Mouse (Mus musculus) midbrain, embryonic 15.5 days (tissue): ENCODE data around the gene Foxj3. TPM values are rescaled to one million over a fixed set of nuclear protein-coding genes. Genes with fewer than 3 reads are reported as not detected.

ENCODE experiments used
- ATAC-seq: fragments of 200-750 bp; cut with Nextera tagmentation; replicated peaks from 2 replicates; pipeline ENCODE4 v1.8.0; 2017; ENCODE audit warnings: moderate TSS enrichment
- H3K27ac ChIP-seq: fragments of 300-500 bp; sonication (generic); 2 replicates; pipeline ENCODE4 v1.5.1; 2015; ENCODE audit warnings: mild to moderate bottlenecking, inconsistent platforms
- H3K27me3 ChIP-seq: fragments of 300-500 bp; sonication (generic); replicated peaks from 2 replicates; pipeline ENCODE4 v1.6.1; 2015; ENCODE audit warnings: inconsistent platforms
- H3K36me3 ChIP-seq: fragments of 300-500 bp; sonication (generic); replicated peaks from 2 replicates; pipeline ENCODE4 v1.6.1; 2015; ENCODE audit warnings: inconsistent platforms
- H3K4me1 ChIP-seq: fragments of 300-500 bp; sonication (generic); 2 replicates; pipeline ENCODE4 v1.6.1; 2015; ENCODE audit warnings: inconsistent platforms
- H3K4me2 ChIP-seq: fragments of 300-500 bp; sonication (generic); 2 replicates; pipeline ENCODE4 v1.6.1; 2015; ENCODE audit warnings: inconsistent platforms, mild to moderate bottlenecking, moderate library complexity
- H3K4me3 ChIP-seq: fragments of 300-500 bp; sonication (generic); 2 replicates; pipeline ENCODE4 v1.5.1; 2015; ENCODE audit warnings: mild to moderate bottlenecking, inconsistent platforms
- H3K9ac ChIP-seq: fragments of 300-500 bp; sonication (generic); 2 replicates; pipeline ENCODE4 v1.6.1; 2015; ENCODE audit warnings: mild to moderate bottlenecking, inconsistent platforms
- H3K9me3 ChIP-seq: fragments of 300-500 bp; sonication (generic); 2 replicates; pipeline ENCODE4 v1.6.1; 2016; ENCODE audit warnings: inconsistent platforms
- WGBS: fragments of 180-500 bp; shearing (Covaris S2); methylation state at CpG from one replicate; pipeline ENCODE4 v1.1.7; 2015; ENCODE audit warnings: mixed read lengths; 5-methylcytosine and 5-hydroxymethylcytosine counted together
- polyA plus RNA-seq: library from polyadenylated mRNA; unstranded; fragments of >200 nt; fragmentation: Nextera tagmentation; extraction: Ambion mirVana; gene quantifications from 2 replicates; pipeline ENCODE4 v1.2.1, GENCODE M21; 2015

Foxj3 gene
- polyA plus RNA-seq, 1 experiment from 2014 or later: 38.2 TPM

DNA sequence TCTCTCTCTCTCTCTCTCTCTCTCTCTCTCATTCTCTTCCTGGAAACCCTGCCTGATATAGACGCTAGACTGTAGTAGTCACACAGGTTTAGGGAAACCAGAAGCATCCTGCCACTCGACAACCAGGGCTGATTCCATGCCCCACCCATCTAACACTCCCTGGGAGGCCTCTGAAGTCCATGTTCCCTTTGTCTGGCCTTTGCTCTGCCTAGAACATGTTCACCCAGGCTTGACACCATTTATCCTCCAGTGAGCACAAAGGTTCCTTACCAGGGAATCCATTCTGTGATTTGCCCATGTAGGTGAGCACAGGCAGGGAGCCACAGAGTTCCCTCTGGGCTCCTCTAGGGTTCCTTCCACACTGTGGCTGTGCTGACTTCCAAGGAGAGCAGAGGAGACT, 121.4 kb downstream of the Foxj3 start:
- Histone ChIP-seq H3K4me2 (no peak overlapping the region), H3K27me3 (no peaks in the 10 kb centered on the region), H3K4me1 (no peaks in the 10 kb centered on the region), H3K4me3 (no peak overlapping the region), H3K27ac (no peak overlapping the region), H3K9ac (no peak overlapping the region), H3K36me3 (no peaks in the 10 kb centered on the region), H3K9me3 (peaks cover 4% of the 10 kb centered on the region; the same call in 1 of the 2 replicates)
- 77% methylated on average over 2 of the region's 2 CpGs for WGBS
- ATAC-seq: no peak

DNA sequence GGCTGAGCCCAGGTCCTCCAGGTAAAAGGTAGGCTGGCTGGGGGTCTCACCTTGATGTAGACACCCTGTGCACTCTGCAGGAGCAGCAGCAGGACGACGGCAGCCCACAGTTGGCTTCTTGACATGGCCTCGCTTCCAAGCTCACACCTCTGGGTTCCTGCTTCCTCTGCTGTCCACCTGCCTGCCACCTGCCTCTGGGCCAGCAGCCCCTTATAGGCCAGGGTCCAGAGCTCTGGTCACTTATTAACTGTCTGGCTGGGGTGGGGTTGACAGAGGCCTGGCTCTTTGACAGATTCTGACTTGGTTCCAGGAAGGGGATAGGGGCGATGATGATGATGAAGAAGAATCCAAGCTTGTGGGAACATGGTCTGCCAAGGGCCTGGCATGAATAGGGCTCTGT, 121.9 kb downstream of the Foxj3 start, which contains the start of gene Guca2b:
Gene Guca2b, minus strand, starts transcription at position 224 of the 400 bp plus-strand sequence.
- ATAC-seq: no peak
- WGBS: 86% methylated on average over 4 of the region's 4 CpGs
- no peaks in the 10 kb centered on the region for H3K27me3 ChIP-seq
- H3K4me3 ChIP-seq: no peak within 1 kb of the TSS
- H3K9me3 ChIP-seq: no peaks in the 10 kb centered on the region
- H3K4me1 ChIP-seq: no peaks in the 10 kb centered on the region
- no peak within 1 kb of the TSS for H3K4me2 ChIP-seq
- no peak within 1 kb of the TSS for H3K9ac ChIP-seq
- no peaks in the 10 kb centered on the region for H3K36me3 ChIP-seq
- no peak within 1 kb of the TSS for H3K27ac ChIP-seq

DNA sequence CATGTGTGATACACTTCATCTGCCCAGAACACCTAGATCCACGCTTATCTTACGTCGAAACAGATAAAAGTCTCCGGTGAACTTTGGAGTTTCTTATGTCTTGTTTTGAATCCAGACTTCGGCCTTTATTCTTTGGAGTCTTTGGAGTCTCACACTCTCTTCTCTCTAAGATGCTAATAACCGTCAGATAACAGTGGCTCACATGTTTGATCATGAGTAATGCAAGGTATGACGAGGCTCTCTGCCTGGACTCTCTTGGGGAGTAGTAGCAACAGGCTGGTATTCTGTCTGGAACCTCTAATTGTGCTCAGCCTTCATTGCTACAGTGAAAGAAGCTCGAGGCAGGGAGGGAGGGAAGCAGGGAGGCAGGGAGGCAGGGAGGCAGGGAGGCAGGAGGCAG, 123.2 kb downstream of the Foxj3 start:
- no peak for ATAC-seq
- no peaks in the 10 kb centered on the region for H3K9me3 ChIP-seq
- no peak overlapping the region for H3K4me3 ChIP-seq
- H3K27me3 ChIP-seq: no peaks in the 10 kb centered on the region
- H3K9ac ChIP-seq: no peak overlapping the region
- no peak overlapping the region for H3K4me2 ChIP-seq
- no peaks in the 10 kb centered on the region for H3K36me3 ChIP-seq
- no peak overlapping the region for H3K27ac ChIP-seq
- no peaks in the 10 kb centered on the region for H3K4me1 ChIP-seq
- WGBS: 81% methylated on average over 8 of the region's 8 CpGs

DNA sequence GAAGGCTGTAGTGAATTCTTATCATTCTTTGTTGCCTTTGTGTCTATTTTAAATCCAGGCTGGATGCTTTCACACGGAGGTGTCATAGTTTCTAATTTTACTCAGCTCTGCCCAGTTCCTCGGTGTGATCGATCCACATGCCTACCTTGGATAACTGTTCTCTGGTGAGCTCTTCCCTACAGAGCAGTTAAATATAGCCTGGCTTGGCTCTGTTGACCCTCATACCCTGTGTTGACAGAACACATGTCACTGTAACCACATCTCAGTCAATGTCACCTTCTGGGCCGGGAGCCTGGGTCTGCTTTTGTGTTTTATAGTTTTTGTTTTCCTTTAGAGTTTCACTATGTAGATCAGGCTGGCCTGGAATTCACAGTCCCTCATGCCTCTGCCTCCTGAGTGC, 125.3 kb downstream of the Foxj3 start:
- H3K36me3 ChIP-seq: no peaks in the 10 kb centered on the region
- WGBS: 80% methylated on average over 4 of the region's 4 CpGs
- no peaks in the 10 kb centered on the region for H3K27me3 ChIP-seq
- no peaks in the 10 kb centered on the region for H3K9me3 ChIP-seq
- no peak overlapping the region for H3K4me3 ChIP-seq
- no peaks in the 10 kb centered on the region for H3K4me1 ChIP-seq
- no peak for ATAC-seq
- no peak overlapping the region for H3K27ac ChIP-seq
- H3K9ac ChIP-seq: no peak overlapping the region
- no peak overlapping the region for H3K4me2 ChIP-seq

DNA sequence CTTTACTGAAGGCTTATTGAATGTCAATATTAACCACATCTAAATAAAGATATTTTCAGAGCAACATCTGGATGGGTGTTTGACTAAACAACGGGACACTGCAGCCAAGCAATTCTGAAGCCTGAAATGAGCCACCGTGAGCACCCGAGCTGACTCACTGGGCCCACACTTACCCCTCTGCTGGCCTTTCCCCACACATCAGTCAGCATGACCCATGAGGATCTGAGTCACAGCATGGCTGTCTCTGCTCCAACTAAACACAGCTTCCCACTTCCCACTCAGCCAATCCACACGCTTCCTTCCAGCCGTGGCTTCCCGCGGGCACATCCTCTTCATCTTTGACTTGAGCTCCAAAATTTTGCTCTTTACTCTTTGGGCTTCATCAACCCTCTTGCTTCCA, 126.2 kb downstream of the Foxj3 start:
- Histone ChIP-seq H3K27me3 (no peaks in the 10 kb centered on the region), H3K27ac (no peak overlapping the region), H3K4me3 (no peak overlapping the region), H3K4me1 (no peaks in the 10 kb centered on the region), H3K9ac (no peak overlapping the region), H3K36me3 (no peaks in the 10 kb centered on the region), H3K4me2 (no peak overlapping the region), H3K9me3 (no peaks in the 10 kb centered on the region)
- ATAC-seq: no peak
- 86% methylated on average over 7 of the region's 7 CpGs for WGBS

DNA sequence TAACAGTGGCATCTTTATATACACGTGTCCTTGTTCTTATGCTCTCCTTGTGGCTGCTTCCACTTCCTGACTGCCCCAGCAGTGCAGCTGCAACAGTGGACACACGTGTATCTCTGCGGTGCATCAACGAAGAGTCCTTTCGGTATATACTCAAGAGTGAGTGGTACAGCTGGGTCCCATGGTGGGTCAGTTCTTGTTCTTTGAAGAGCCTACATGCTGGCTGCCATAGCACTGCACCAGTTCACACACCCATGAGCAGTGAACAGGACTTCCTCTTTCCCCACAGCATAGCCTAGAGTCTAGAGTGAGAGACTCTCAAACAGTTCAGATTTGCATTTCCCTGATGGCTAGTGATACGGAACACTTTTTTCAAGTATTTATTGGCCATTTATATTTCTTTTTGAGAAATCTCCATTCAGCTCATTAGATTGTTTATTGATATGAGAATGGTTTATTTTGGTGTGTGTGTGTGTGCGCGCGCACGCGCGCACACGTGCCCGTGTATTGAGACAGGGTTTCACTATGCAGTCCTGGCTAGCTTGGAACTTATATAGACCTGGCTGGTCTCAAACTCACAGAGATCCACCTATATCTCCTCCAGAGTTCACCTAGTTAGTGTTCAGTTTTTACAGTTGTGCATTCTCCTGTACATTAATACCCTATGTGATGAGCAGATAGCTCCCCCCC, 126.7 kb downstream of the Foxj3 start:
- H3K36me3 ChIP-seq: no peaks in the 10 kb centered on the region

DNA sequence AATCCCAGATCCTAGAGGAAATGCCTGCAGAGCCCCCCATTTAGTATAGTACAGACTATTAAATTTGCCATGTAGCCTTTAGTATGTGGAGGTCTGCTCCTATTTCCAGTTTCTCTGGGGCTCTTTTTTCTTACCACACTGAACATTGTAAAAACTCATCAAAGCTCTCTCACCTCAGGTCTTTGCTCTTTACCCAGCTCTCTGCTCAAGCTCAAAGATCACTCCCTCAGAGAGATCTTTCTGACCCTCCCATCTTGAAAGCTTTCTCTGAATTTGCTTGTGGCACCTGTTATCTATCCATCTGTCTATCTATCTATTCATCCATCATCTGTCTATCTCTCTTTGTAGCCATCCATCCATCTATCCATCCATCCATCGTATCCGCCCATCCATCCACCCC, 128.4 kb downstream of the Foxj3 start:
- no peaks in the 10 kb centered on the region for H3K27me3 ChIP-seq

More for the DNA sequence above, 126.7 kb downstream of the Foxj3 start:
- H3K4me2 ChIP-seq: no peak overlapping the region
- no peaks in the 10 kb centered on the region for H3K9me3 ChIP-seq
- H3K27ac ChIP-seq: no peak overlapping the region
- H3K4me1 ChIP-seq: no peaks in the 10 kb centered on the region
- H3K9ac ChIP-seq: no peak overlapping the region
- WGBS: 93% methylated on average over 14 of the region's 14 CpGs
- no peak for ATAC-seq
- no peak overlapping the region for H3K4me3 ChIP-seq
- no peaks in the 10 kb centered on the region for H3K27me3 ChIP-seq

DNA sequence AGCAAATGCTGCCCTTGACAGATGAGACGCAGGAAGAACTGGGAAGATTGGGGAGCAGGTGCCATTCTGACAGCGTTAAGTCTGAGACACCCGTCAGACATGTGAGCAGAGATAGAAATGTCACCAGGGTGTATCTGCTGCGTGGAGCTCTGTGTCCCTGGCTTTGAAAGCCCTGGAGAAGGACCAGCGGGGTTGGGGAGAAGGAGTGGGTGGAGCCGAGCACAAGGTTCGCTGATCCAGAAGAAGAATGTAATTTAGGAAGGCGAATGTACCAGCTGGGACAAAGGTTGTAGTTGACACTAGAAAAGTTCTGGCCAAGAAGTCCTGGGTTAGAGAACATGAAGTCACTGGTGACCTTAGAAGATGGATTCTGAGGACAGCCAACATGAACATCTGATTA, 129.3 kb downstream of the Foxj3 start:
- Histone ChIP-seq H3K27ac (no peak overlapping the region), H3K4me1 (peaks cover 13% of the 10 kb centered on the region), H3K9me3 (no peaks in the 10 kb centered on the region), H3K4me2 (no peak overlapping the region), H3K27me3 (no peaks in the 10 kb centered on the region), H3K9ac (no peak overlapping the region), H3K4me3 (no peak overlapping the region), H3K36me3 (no peaks in the 10 kb centered on the region)
- 37% methylated on average over 8 of the region's 8 CpGs for WGBS
- no peak for ATAC-seq

More for the DNA sequence above, 128.4 kb downstream of the Foxj3 start:
- Histone ChIP-seq H3K36me3 (no peaks in the 10 kb centered on the region), H3K27ac (no peak overlapping the region), H3K9ac (no peak overlapping the region), H3K4me3 (no peak overlapping the region), H3K4me1 (peaks cover 6% of the 10 kb centered on the region), H3K4me2 (no peak overlapping the region), H3K9me3 (no peaks in the 10 kb centered on the region)
- no peak for ATAC-seq
- 94% methylated on average over 2 of the region's 2 CpGs for WGBS

DNA sequence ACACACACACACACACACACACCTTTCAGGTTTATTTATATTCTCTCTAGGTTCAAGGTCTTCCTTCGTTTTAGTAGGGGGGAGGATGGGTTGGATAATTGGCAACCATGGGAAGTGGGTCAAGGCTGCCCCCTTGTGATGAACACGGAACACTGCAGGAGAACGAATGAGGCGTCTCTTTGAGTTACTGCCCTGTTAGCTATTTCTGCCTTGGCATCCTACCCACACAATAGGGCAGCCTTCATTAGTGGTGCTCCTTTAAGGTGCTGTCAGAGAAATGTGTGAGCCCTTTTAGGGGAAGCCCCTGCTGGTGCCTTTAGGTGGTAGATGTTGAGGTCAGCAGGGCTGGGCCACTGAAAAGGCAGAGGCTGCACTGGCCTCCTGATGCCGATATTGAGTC, 130.7 kb downstream of the Foxj3 start:
- H3K9me3 ChIP-seq: no peaks in the 10 kb centered on the region
- H3K4me2 ChIP-seq: no peak overlapping the region
- H3K4me1 ChIP-seq: peaks cover 13% of the 10 kb centered on the region
- WGBS: 25% methylated on average over 5 of the region's 5 CpGs
- no peaks in the 10 kb centered on the region for H3K27me3 ChIP-seq
- no peaks in the 10 kb centered on the region for H3K36me3 ChIP-seq
- no peak overlapping the region for H3K9ac ChIP-seq
- no peak overlapping the region for H3K4me3 ChIP-seq
- no peak overlapping the region for H3K27ac ChIP-seq
- peak; percentile 18; the same call in 1 of the 2 replicates for ATAC-seq

DNA sequence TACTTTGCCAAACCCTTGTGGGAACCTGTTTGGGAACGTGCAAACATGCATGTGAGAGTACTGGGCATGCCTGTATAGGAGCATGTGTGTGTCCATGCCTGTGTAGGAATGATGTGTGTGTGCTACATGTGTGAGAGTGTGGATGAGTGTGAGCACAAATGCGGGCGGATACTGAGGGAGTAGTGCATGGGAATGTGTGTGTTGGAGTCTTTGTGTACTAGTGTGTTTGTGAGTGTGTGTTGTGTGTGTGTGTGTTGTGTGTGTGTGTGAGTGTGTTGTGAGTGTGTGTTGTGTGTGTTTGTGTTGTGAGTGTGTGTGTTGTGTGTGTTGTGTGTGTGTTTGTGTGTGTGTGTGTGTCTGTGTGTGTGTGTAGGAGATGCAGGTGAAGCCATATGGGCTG, 131.4 kb downstream of the Foxj3 start:
- ATAC-seq: no peak
- Histone ChIP-seq H3K27me3 (no peaks in the 10 kb centered on the region), H3K4me2 (no peak overlapping the region), H3K4me1 (peaks cover 13% of the 10 kb centered on the region), H3K36me3 (no peaks in the 10 kb centered on the region), H3K9ac (no peak overlapping the region), H3K27ac (no peak overlapping the region), H3K4me3 (no peak overlapping the region), H3K9me3 (no peaks in the 10 kb centered on the region)
- 88% methylated on average over 3 of the region's 3 CpGs for WGBS

DNA sequence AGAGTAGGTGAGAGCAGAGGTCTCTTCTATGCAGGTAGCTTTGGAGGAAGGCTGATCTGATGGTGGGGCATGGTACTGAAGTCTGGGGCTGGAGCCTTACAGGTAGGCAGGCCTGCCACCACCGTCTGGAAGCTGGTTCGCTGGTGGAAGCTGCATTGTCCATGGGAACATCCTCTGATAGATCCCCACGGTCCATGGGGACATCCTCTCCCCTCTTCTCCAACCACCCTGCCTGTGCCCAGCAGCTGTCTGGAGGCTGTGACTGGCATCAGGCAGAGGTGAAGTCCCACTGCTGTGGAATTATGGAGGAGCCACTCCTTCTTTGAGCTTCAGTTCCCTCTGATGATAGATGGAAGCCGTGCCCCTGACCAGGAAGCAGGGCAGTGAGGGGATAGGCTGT, 131.8 kb downstream of the Foxj3 start:
- WGBS: 67% methylated on average over 4 of the region's 4 CpGs
- Histone ChIP-seq H3K27ac (no peak overlapping the region), H3K4me1 (peaks cover 13% of the 10 kb centered on the region), H3K4me3 (no peak overlapping the region), H3K9ac (no peak overlapping the region), H3K27me3 (no peaks in the 10 kb centered on the region), H3K9me3 (no peaks in the 10 kb centered on the region), H3K4me2 (no peak overlapping the region), H3K36me3 (no peaks in the 10 kb centered on the region)
- no peak for ATAC-seq

DNA sequence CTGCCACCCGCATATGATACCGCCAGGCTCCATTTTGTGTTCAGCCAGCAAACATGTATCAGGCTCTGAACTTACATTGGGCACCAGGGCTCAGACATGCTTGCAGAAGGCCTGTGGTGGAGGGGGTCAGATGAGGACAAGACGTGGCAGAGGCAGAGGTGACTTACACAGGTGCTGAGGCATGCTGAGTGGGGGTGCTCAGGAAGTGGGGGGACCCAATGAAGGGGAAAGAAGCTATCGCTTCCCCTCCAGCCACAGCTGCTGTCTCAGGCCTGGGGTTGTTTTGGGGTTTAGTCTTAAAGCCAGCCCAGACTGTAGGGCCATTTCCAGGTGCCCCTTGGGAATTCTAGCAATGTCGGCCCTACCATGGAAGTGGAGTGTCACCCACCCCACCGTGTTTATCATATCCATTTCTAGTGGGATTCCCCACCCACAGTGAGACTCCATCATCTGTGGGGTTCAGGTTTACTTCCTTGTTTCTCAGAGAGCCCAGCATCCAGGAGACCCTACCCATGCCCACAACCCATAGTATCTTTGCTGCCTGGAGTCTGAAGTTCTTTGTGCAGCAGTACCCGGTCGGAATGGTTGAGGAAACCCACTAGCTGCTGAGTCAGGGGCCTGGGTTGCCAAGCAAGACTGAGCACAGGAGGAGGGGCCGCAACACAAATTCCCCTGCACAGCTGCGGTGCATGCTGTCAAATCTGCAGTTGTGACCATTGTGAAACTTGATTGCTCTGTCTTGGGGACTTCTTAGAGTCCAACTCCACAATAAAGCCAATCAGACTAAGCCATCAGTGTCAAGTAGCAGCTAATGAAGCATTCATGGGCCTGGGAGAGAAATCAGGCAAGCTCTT, 132.8 kb downstream of the Foxj3 start:
- H3K4me3 ChIP-seq: no peak overlapping the region
- H3K4me2 ChIP-seq: no peak overlapping the region
- no peaks in the 10 kb centered on the region for H3K27me3 ChIP-seq
- H3K9ac ChIP-seq: no peak overlapping the region
- 56% methylated on average over 10 of the region's 10 CpGs for WGBS
- H3K36me3 ChIP-seq: no peaks in the 10 kb centered on the region
- 0 out of 2 replicates have a peak overlapping the region, but pooled peaks have one; percentile 14 for H3K27ac ChIP-seq
- peaks cover 13% of the 10 kb centered on the region for H3K4me1 ChIP-seq
- peak; percentile 46; the same call in 1 of the 2 replicates for ATAC-seq
- no peaks in the 10 kb centered on the region for H3K9me3 ChIP-seq
